ENCODE assay signal across 22 mouse cellular contexts in genomic region chr17:60720138-60720537, GRCm38 (mm10).
A peak's percentile ranks its signal among the peaks of the same experiment; 100 is the strongest.
DNase-seq lines count a peak whose midpoint lies in the region; ATAC-seq and TF ChIP-seq lines count a peak whose summit lies in the region.
"Had no signal": no experiment of that assay in that cellular context is flagged by ENCODE, and none has a peak within 500 bp of the region (broad histone marks: within the 10 kb centered on the region; RNA-seq: fewer than 3 reads in every experiment).

No protein-coding gene starts in this region.

- H3K4me3 ChIP-seq in liver, adult 2 months (ENCODE audit: insufficient read depth, low read depth, low read length) = no peak overlapping the region
- no peak overlapping the region for H3K4me3 ChIP-seq in liver, embryonic 12.5 days
- H3K4me3 ChIP-seq in liver, embryonic 16.5 days (ENCODE audit: low read depth, low read length) = no peak overlapping the region
- no peak overlapping the region for H3K4me3 ChIP-seq in liver, embryonic 11.5 days (ENCODE audit: low read depth, low read length)
- no peak overlapping the region for H3K4me3 ChIP-seq in liver, postnatal 0 days (ENCODE audit: low read depth, low read length)
- H3K4me3 ChIP-seq in midbrain, embryonic 11.5 days (ENCODE audit: low read depth, low read length) = no peak overlapping the region
- no peak overlapping the region for H3K4me3 ChIP-seq in midbrain, embryonic 14.5 days (replicated peaks; ENCODE audit: low read depth, low read length)

- H3K4me1 ChIP-seq in liver, adult 2 months (ENCODE audit: control insufficient read depth, insufficient read depth, low read length) = no peaks in the 10 kb centered on the region; the same call in 1 of the 2 replicates
- no peaks in the 10 kb centered on the region for H3K4me1 ChIP-seq in liver, embryonic 12.5 days
- H3K4me1 ChIP-seq in liver, embryonic 16.5 days (ENCODE audit: control insufficient read depth, low read depth, low read length) = no peaks in the 10 kb centered on the region
- H3K4me1 ChIP-seq in liver, embryonic 11.5 days (replicated peaks; ENCODE audit: control insufficient read depth, insufficient read depth, low read length) = no peaks in the 10 kb centered on the region
- H3K4me1 ChIP-seq in liver, postnatal 0 days (ENCODE audit: insufficient read depth) = no peaks in the 10 kb centered on the region; the same call in 1 of the 2 replicates
- no peaks in the 10 kb centered on the region for H3K4me1 ChIP-seq in midbrain, embryonic 11.5 days (ENCODE audit: control insufficient read depth, insufficient read depth, low read length)
- no peaks in the 10 kb centered on the region for H3K4me1 ChIP-seq in midbrain, embryonic 14.5 days (ENCODE audit: control insufficient read depth, insufficient read depth, low read length)

- no peaks in the 10 kb centered on the region for H3K27me3 ChIP-seq in liver, adult 2 months (ENCODE audit: control insufficient read depth, insufficient read depth, low read length)
- H3K27me3 ChIP-seq in liver, embryonic 12.5 days (replicated peaks) = no peaks in the 10 kb centered on the region
- H3K27me3 ChIP-seq in liver, embryonic 16.5 days (ENCODE audit: control insufficient read depth, insufficient read depth, low read depth, low read length) = no peaks in the 10 kb centered on the region
- H3K27me3 ChIP-seq in liver, embryonic 11.5 days (replicated peaks; ENCODE audit: control insufficient read depth, insufficient read depth, low read length) = no peaks in the 10 kb centered on the region
- no peaks in the 10 kb centered on the region for H3K27me3 ChIP-seq in liver, postnatal 0 days (ENCODE audit: insufficient read depth, low read length)
- H3K27me3 ChIP-seq in midbrain, embryonic 11.5 days (ENCODE audit: control insufficient read depth, insufficient read depth, low read length) = no peaks in the 10 kb centered on the region
- H3K27me3 ChIP-seq in midbrain, embryonic 14.5 days (ENCODE audit: control insufficient read depth, insufficient read depth, low read length) = no peaks in the 10 kb centered on the region
- H3K27me3 ChIP-seq: CH12.LX, Patski had no signal

- H3K79me2 ChIP-seq in liver, adult 2 months (ENCODE audit: control insufficient read depth, insufficient read depth, low read length) = no peaks in the 10 kb centered on the region

- TF ChIP-seq CTCF in liver, adult 2 months (IDR thresholded peaks at IDR 0.05; ENCODE audit: low read depth, low read length) = no peak
- no peak for TF ChIP-seq CTCF in liver, postnatal 0 days (IDR thresholded peaks at IDR 0.05; ENCODE audit: low read depth)

- H3K36me3 ChIP-seq in liver, adult 2 months (ENCODE audit: control insufficient read depth, insufficient read depth, low read length) = no peaks in the 10 kb centered on the region
- H3K36me3 ChIP-seq in liver, embryonic 12.5 days = no peaks in the 10 kb centered on the region
- H3K36me3 ChIP-seq in liver, embryonic 16.5 days (ENCODE audit: control insufficient read depth, insufficient read depth) = no peaks in the 10 kb centered on the region
- H3K36me3 ChIP-seq in liver, embryonic 11.5 days (ENCODE audit: control insufficient read depth, insufficient read depth, low read length) = no peaks in the 10 kb centered on the region
- H3K36me3 ChIP-seq in liver, postnatal 0 days (replicated peaks; ENCODE audit: insufficient read depth, low read length) = no peaks in the 10 kb centered on the region
- no peaks in the 10 kb centered on the region for H3K36me3 ChIP-seq in midbrain, embryonic 11.5 days (ENCODE audit: control insufficient read depth, insufficient read depth, low read length)
- no peaks in the 10 kb centered on the region for H3K36me3 ChIP-seq in midbrain, embryonic 14.5 days (ENCODE audit: control insufficient read depth, insufficient read depth, low read length)
- H3K36me3 ChIP-seq: G1E had no signal

- no peak for TF ChIP-seq EP300 in liver, postnatal 0 days (IDR thresholded peaks at IDR 0.05; ENCODE audit: low read depth)

- no peak overlapping the region for H3K4me2 ChIP-seq in liver, embryonic 12.5 days
- H3K4me2 ChIP-seq in liver, embryonic 16.5 days (ENCODE audit: low read depth, low read length) = no peak overlapping the region
- H3K4me2 ChIP-seq in liver, embryonic 11.5 days = no peak overlapping the region
- H3K4me2 ChIP-seq in liver, postnatal 0 days (ENCODE audit: low read depth, low read length) = no peak overlapping the region
- no peak overlapping the region for H3K4me2 ChIP-seq in midbrain, embryonic 11.5 days
- no peak overlapping the region for H3K4me2 ChIP-seq in midbrain, embryonic 14.5 days (ENCODE audit: low read length)

- TF ChIP-seq POLR2A in liver, adult 2 months (IDR thresholded peaks at IDR 0.05; ENCODE audit: extremely low read depth, insufficient read depth, low read length) = no peak

- no peak overlapping the region for H3K9ac ChIP-seq in liver, adult 2 months (ENCODE audit: low read depth, low read length)
- no peak overlapping the region for H3K9ac ChIP-seq in liver, embryonic 12.5 days
- H3K9ac ChIP-seq in liver, embryonic 16.5 days (ENCODE audit: low read depth, low read length) = no peak overlapping the region
- no peak overlapping the region for H3K9ac ChIP-seq in liver, embryonic 11.5 days (ENCODE audit: low read depth, low read length)
- no peak overlapping the region for H3K9ac ChIP-seq in liver, postnatal 0 days (replicated peaks)
- no peak overlapping the region for H3K9ac ChIP-seq in midbrain, embryonic 11.5 days (ENCODE audit: low read length)
- no peak overlapping the region for H3K9ac ChIP-seq in midbrain, embryonic 14.5 days (replicated peaks; ENCODE audit: low read length)

- ATAC-seq in liver, embryonic 12.5 days = no peak
- ATAC-seq in liver, embryonic 16.5 days (ENCODE audit: low read depth) = peak; percentile 67
- ATAC-seq in liver, embryonic 11.5 days (replicated peaks; ENCODE audit: low FRiP score) = no peak
- ATAC-seq in liver, postnatal 0 days = peak; percentile 79
- no peak for ATAC-seq in midbrain, embryonic 11.5 days (ENCODE audit: low FRiP score)
- ATAC-seq in midbrain, embryonic 14.5 days (ENCODE audit: low FRiP score, low TSS enrichment) = no peak
- ATAC-seq: activated CD4-positive, CD25-positive, alpha-beta regulatory T cell, adult 4 months; CD4-positive, CD25-positive, alpha-beta regulatory T cell, adult 4 months; Patski had no signal

- 45% methylated on average over 2 of the region's 2 CpGs for WGBS in liver, adult 2 months
- WGBS in liver, embryonic 12.5 days (ENCODE audit: insufficient replicate concordance) = 63% methylated on average over 2 of the region's 2 CpGs
- 64% methylated on average over 2 of the region's 2 CpGs for WGBS in liver, embryonic 16.5 days (ENCODE audit: insufficient replicate concordance)
- 68% methylated on average over 2 of the region's 2 CpGs for WGBS in liver, embryonic 11.5 days
- 63% methylated on average over 2 of the region's 2 CpGs for WGBS in liver, postnatal 0 days (ENCODE audit: insufficient replicate concordance)
- 93% methylated on average over 2 of the region's 2 CpGs for WGBS in midbrain, embryonic 11.5 days
- WGBS in midbrain, embryonic 14.5 days = 93% methylated on average over 2 of the region's 2 CpGs

- H3K9me3 ChIP-seq in liver, embryonic 12.5 days (replicated peaks) = no peaks in the 10 kb centered on the region
- H3K9me3 ChIP-seq in liver, embryonic 16.5 days (replicated peaks; ENCODE audit: control insufficient read depth, low read length) = no peaks in the 10 kb centered on the region
- no peaks in the 10 kb centered on the region for H3K9me3 ChIP-seq in liver, embryonic 11.5 days (ENCODE audit: control insufficient read depth, low read length)
- H3K9me3 ChIP-seq in liver, postnatal 0 days (ENCODE audit: low read length) = no peaks in the 10 kb centered on the region
- no peaks in the 10 kb centered on the region for H3K9me3 ChIP-seq in midbrain, embryonic 11.5 days (ENCODE audit: control insufficient read depth, low read length)
- H3K9me3 ChIP-seq in midbrain, embryonic 14.5 days (ENCODE audit: control insufficient read depth, low read length) = no peaks in the 10 kb centered on the region

- peak; percentile 37 for DNase-seq in liver, adult 2 months (ENCODE audit: extremely low read depth, low read depth, low spot score)
- no peak for DNase-seq in liver, embryonic 11.5 days (ENCODE audit: low spot score)
- DNase-seq in liver, postnatal 0 days = no peak
- DNase-seq in liver = no peak
- peak; percentile 72 for DNase-seq in midbrain, embryonic 11.5 days (ENCODE audit: low spot score, missing footprints)
- DNase-seq in midbrain, embryonic 14.5 days = no peak
- DNase-seq: adrenal gland, adult 2 months; adrenal gland, adult 8-10 months; adrenal gland, postnatal 10 days; adrenal gland, postnatal 14 days; adrenal gland, postnatal 25 days; adrenal gland, postnatal 36 days; B cell, adult 2 months; cerebellum, adult 11 months; cerebellum, adult 11-12 months had no signal

- H3K27ac ChIP-seq in liver, adult 2 months (replicated peaks; ENCODE audit: insufficient read depth, low read depth, low read length) = no peak overlapping the region
- no peak overlapping the region for H3K27ac ChIP-seq in liver, embryonic 12.5 days
- H3K27ac ChIP-seq in liver, embryonic 16.5 days (ENCODE audit: low read length) = no peak overlapping the region
- no peak overlapping the region for H3K27ac ChIP-seq in liver, embryonic 11.5 days (ENCODE audit: low read depth, low read length)
- H3K27ac ChIP-seq in liver, postnatal 0 days (ENCODE audit: low read depth) = no peak overlapping the region
- H3K27ac ChIP-seq in midbrain, embryonic 11.5 days (ENCODE audit: low read depth, low read length) = no peak overlapping the region
- H3K27ac ChIP-seq in midbrain, embryonic 14.5 days (replicated peaks; ENCODE audit: low read depth, low read length) = no peak overlapping the region

Comparison
In these comparisons a context has a peak if more than half of its experiments do, and no peak if none do; other contexts are left out.
1. DNase-seq: peak in liver, adult 2 months (single experiment) and midbrain, embryonic 11.5 days (single experiment); none in liver, embryonic 11.5 days (single experiment), liver, postnatal 0 days (single experiment), liver (single experiment) and midbrain, embryonic 14.5 days (single experiment).
2. ATAC-seq: peak in liver, embryonic 16.5 days (single experiment) and liver, postnatal 0 days (single experiment); none in liver, embryonic 12.5 days (single experiment), liver, embryonic 11.5 days (single experiment), midbrain, embryonic 11.5 days (single experiment) and midbrain, embryonic 14.5 days (single experiment).